Mouse (Mus musculus) urinary bladder, adult 18-20 months (tissue): Measurements from ENCODE around the gene Rfng.
"Not testable (repeated sequence)": the region's sequence is repeated elsewhere in the genome, so short reads cannot be mapped to it uniquely, and the experiment has no call there.

Experiments
- DNase-seq, 2 experiments: peaks; one replicate each; pipeline ENCODE4 v3.0.0; 2022; ENCODE audit warnings: low spot score in 2 of 2, mixed read lengths in 2 of 2

The Rfng gene

GRCm38 (mm10) chr11:120784064-120784791, at the start of gene Rfng, which contains the start of gene Gps1:
Gene Rfng (minus strand): TSS chr11:120784207.
Gene Gps1 (plus strand): TSS chr11:120784272.
- peak; percentile 80 to 82 for DNase-seq

- DNase-seq = not testable (repeated sequence)
These were observed 49.0 kb upstream of the Rfng start for GRCm38 (mm10) chr11:120832962-120833361.

- DNase-seq = no peak
These were observed 47.8 kb upstream of the Rfng start for GRCm38 (mm10) chr11:120831659-120832440.

GRCm38 (mm10) chr11:120830686-120831085, 46.7 kb upstream of the Rfng start:
- DNase-seq = no peak

- no peak for DNase-seq
These were observed 45.9 kb upstream of the Rfng start for GRCm38 (mm10) chr11:120829757-120830532.

- DNase-seq = no peak
These were observed 44.4 kb upstream of the Rfng start for GRCm38 (mm10) chr11:120828416-120828815.

- no peak for DNase-seq
These were observed 42.3 kb upstream of the Rfng start for GRCm38 (mm10) chr11:120826016-120826953.

- DNase-seq = no peak
These were observed 41.4 kb upstream of the Rfng start for GRCm38 (mm10) chr11:120825289-120825863.

GRCm38 (mm10) chr11:120824787-120825288, 40.8 kb upstream of the Rfng start:
- DNase-seq = no peak

- peak; percentile 92 to 93 for DNase-seq
These were observed 40.2 kb upstream of the Rfng start, which contains the start of gene Fasn for GRCm38 (mm10) chr11:120823956-120824786. Gene Fasn (minus strand): TSS chr11:120824547.

- peak in 1 of 2 experiments; percentile 33 for DNase-seq
These were observed 39.5 kb upstream of the Rfng start for GRCm38 (mm10) chr11:120823551-120823947.

- peak in 1 of 2 experiments; percentile 56 for DNase-seq
These were observed 39.0 kb upstream of the Rfng start for GRCm38 (mm10) chr11:120822831-120823550.

GRCm38 (mm10) chr11:120822321-120822720, 38.3 kb upstream of the Rfng start:
- DNase-seq = no peak

GRCm38 (mm10) chr11:120821076-120821922, 37.3 kb upstream of the Rfng start:
- DNase-seq = no peak

GRCm38 (mm10) chr11:120820546-120820945, 36.5 kb upstream of the Rfng start:
- DNase-seq = no peak

GRCm38 (mm10) chr11:120819556-120819955, 35.5 kb upstream of the Rfng start:
- DNase-seq = no peak

- DNase-seq = no peak
These were observed 34.2 kb upstream of the Rfng start for GRCm38 (mm10) chr11:120818251-120818650.

- no peak for DNase-seq
These were observed 33.4 kb upstream of the Rfng start for GRCm38 (mm10) chr11:120817358-120817757.
